In genomic region chr9:88380542-88380941, GRCm38 (mm10) we compare ENCODE assay signal across 13 mouse cellular contexts.
"Had no signal": no experiment of that assay in that cellular context is flagged by ENCODE, and none has a peak within 500 bp of the region (broad histone marks: within the 10 kb centered on the region; RNA-seq: fewer than 3 reads in every experiment).

No protein-coding gene starts in this region.

- DNase-seq: liver, postnatal 0 days; lung, adult 2 months; lung, postnatal 14 days; right cerebral cortex, postnatal 14 days; spleen, adult 18-20 months had no signal

- H3K27me3 ChIP-seq: liver, embryonic 15.5 days; lung, embryonic 15.5 days; midbrain, embryonic 13.5 days; midbrain, embryonic 15.5 days; neural tube, embryonic 12.5 days had no signal

- H3K4me2 ChIP-seq: liver, embryonic 15.5 days; lung, embryonic 15.5 days; midbrain, embryonic 11.5 days; midbrain, embryonic 13.5 days; midbrain, embryonic 15.5 days; neural tube, embryonic 12.5 days had no signal

- H3K4me1 ChIP-seq: liver, embryonic 15.5 days; lung, embryonic 15.5 days; midbrain, embryonic 13.5 days; midbrain, embryonic 15.5 days; neural tube, embryonic 12.5 days had no signal

- H3K9me3 ChIP-seq: liver, embryonic 15.5 days; lung, embryonic 15.5 days; midbrain, embryonic 13.5 days; midbrain, embryonic 15.5 days; neural tube, embryonic 12.5 days had no signal

- H3K4me3 ChIP-seq: liver, embryonic 15.5 days; lung, embryonic 15.5 days; midbrain, embryonic 13.5 days; midbrain, embryonic 15.5 days; neural tube, embryonic 12.5 days had no signal

- H3K9ac ChIP-seq: liver, embryonic 15.5 days; liver, postnatal 0 days; lung, embryonic 15.5 days; midbrain, embryonic 13.5 days; midbrain, embryonic 15.5 days; neural tube, embryonic 12.5 days had no signal

- ATAC-seq: lung, postnatal 0 days; midbrain, embryonic 13.5 days; midbrain, embryonic 15.5 days had no signal

- H3K27ac ChIP-seq: liver, embryonic 15.5 days; lung, embryonic 15.5 days; macrophage; midbrain, embryonic 13.5 days; midbrain, embryonic 15.5 days; neural tube, embryonic 12.5 days had no signal
